Mouse (Mus musculus) forebrain, embryonic 11.5 days (tissue): Measurements from ENCODE around the gene Kcnv2. TPM values are rescaled to one million over a fixed set of nuclear protein-coding genes. Genes with fewer than 3 reads are reported as not detected.

ENCODE experiments used
- ATAC-seq: fragments of 200-750 bp; cut with Nextera tagmentation; replicated peaks from 2 replicates; pipeline ENCODE4 v1.8.0; 2017; ENCODE audit warnings: moderate TSS enrichment; ENCODE audit not compliant: low FRiP score
- DNase-seq: peaks from one replicate; pipeline ENCODE4 v3.0.0-alpha.2; 2017; ENCODE audit warnings: low spot score
- H3K27ac ChIP-seq: fragments of 300-500 bp; sonication (generic); 2 replicates; pipeline ENCODE4 v1.5.1; 2014; ENCODE audit warnings: low read depth, low read length
- H3K27me3 ChIP-seq: fragments of 300-500 bp; sonication (generic); 2 replicates; pipeline ENCODE4 v1.6.1; 2014; ENCODE audit warnings: mild to moderate bottlenecking, low read length, mixed read lengths; ENCODE audit not compliant: control insufficient read depth, insufficient read depth
- H3K36me3 ChIP-seq: fragments of 300-500 bp; sonication (generic); 2 replicates; pipeline ENCODE4 v1.6.1; 2014; ENCODE audit warnings: mild to moderate bottlenecking, low read length, moderate library complexity, mixed read lengths; ENCODE audit not compliant: control insufficient read depth, insufficient read depth
- H3K4me1 ChIP-seq: fragments of 300-500 bp; sonication (generic); replicated peaks from 2 replicates; pipeline ENCODE4 v1.6.1; 2014; ENCODE audit warnings: low read length, mixed read lengths; ENCODE audit not compliant: control insufficient read depth, insufficient read depth
- H3K4me2 ChIP-seq: fragments of 300-500 bp; sonication (generic); 2 replicates; pipeline ENCODE4 v1.6.1; 2014; ENCODE audit warnings: low read depth, mild to moderate bottlenecking, low read length, moderate library complexity, mixed read lengths; ENCODE audit not compliant: severe bottlenecking
- H3K4me3 ChIP-seq: fragments of 300-500 bp; sonication (generic); 2 replicates; pipeline ENCODE4 v1.5.1; 2014; ENCODE audit warnings: low read depth, low read length
- H3K9ac ChIP-seq: fragments of 300-500 bp; sonication (generic); 2 replicates; pipeline ENCODE4 v1.6.1; 2014; ENCODE audit warnings: low read length
- H3K9me3 ChIP-seq: fragments of 300-500 bp; sonication (generic); 2 replicates; pipeline ENCODE4 v1.6.1; 2016; ENCODE audit warnings: low read length, mixed read lengths; ENCODE audit not compliant: control insufficient read depth
- WGBS: fragments of 180-500 bp; shearing (Covaris S2); extraction: QIAGEN DNeasy Blood & Tissue Kit; methylation state at CpG from one replicate; pipeline ENCODE4 v1.1.7; 2014; 5-methylcytosine and 5-hydroxymethylcytosine counted together
- polyA plus RNA-seq: library from polyadenylated mRNA; unstranded; fragments of >200 nt; fragmentation: Nextera tagmentation; extraction: Ambion mirVana; gene quantifications from 2 replicates; pipeline ENCODE4 v1.2.1, GENCODE M21; 2014

The Kcnv2 gene
- polyA plus RNA-seq, 1 experiment from 2014 or later = not detected

- H3K9me3 ChIP-seq = no peaks in the 10 kb centered on the region
- no peak overlapping the region for H3K27ac ChIP-seq
- no peaks in the 10 kb centered on the region for H3K4me1 ChIP-seq
- H3K4me3 ChIP-seq = no peak overlapping the region
- H3K27me3 ChIP-seq = no peaks in the 10 kb centered on the region
- DNase-seq (no peak), ATAC-seq (no peak)
- no peaks in the 10 kb centered on the region for H3K36me3 ChIP-seq
- 86% methylated on average over 10 of the region's 10 CpGs for WGBS
- H3K4me2 ChIP-seq = no peak overlapping the region
- no peak overlapping the region for H3K9ac ChIP-seq
These were observed 5.8 kb upstream of the Kcnv2 start for GRCm38 (mm10) chr19:27316313-27317258.

GRCm38 (mm10) chr19:27317337-27317736 lies 5.1 kb upstream of the Kcnv2 start:
- WGBS = 61% methylated on average over 5 of the region's 5 CpGs
- Histone ChIP-seq H3K4me3 (no peak overlapping the region), H3K4me2 (no peak overlapping the region), H3K9me3 (no peaks in the 10 kb centered on the region), H3K9ac (no peak overlapping the region), H3K27ac (no peak overlapping the region), H3K4me1 (no peaks in the 10 kb centered on the region), H3K36me3 (no peaks in the 10 kb centered on the region), H3K27me3 (no peaks in the 10 kb centered on the region)
- DNase-seq (no peak), ATAC-seq (no peak)

GRCm38 (mm10) chr19:27322911-27323627 lies 681 bp downstream of the Kcnv2 start:
- H3K4me2 ChIP-seq = no peak overlapping the region
- 93% methylated on average over 42 of the region's 42 CpGs for WGBS
- no peak overlapping the region for H3K27ac ChIP-seq
- no peaks in the 10 kb centered on the region for H3K27me3 ChIP-seq
- ATAC-seq = no peak
- H3K4me1 ChIP-seq = no peaks in the 10 kb centered on the region
- H3K9me3 ChIP-seq = no peaks in the 10 kb centered on the region
- no peak overlapping the region for H3K9ac ChIP-seq
- H3K36me3 ChIP-seq = no peaks in the 10 kb centered on the region
- DNase-seq = no peak
- no peak overlapping the region for H3K4me3 ChIP-seq

DNA sequence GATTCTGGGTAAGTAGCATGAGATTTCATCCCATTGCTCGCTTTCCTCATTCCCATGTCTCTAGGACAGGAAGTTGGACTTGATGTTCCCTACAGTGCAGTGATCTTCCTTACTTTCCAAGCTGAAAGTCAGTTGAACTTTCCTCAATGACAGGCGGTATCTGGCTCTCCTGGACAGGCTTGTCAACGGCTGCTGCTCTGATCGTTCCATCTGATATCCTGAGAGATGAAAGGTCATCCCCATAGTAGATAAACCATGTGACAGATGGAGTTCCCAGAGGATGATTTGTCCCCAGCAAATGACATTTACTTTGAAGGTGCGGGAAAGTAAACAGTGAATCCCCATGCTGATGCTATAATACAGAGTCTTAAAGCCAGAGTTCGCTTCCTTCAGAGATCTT lies 3.2 kb downstream of the Kcnv2 start:
- ATAC-seq (no peak), DNase-seq (no peak)
- Histone ChIP-seq H3K4me3 (no peak overlapping the region), H3K27ac (no peak overlapping the region), H3K4me2 (no peak overlapping the region), H3K9me3 (no peaks in the 10 kb centered on the region), H3K36me3 (no peaks in the 10 kb centered on the region), H3K27me3 (no peaks in the 10 kb centered on the region), H3K4me1 (no peaks in the 10 kb centered on the region), H3K9ac (no peak overlapping the region)
- 83% methylated on average over 6 of the region's 6 CpGs for WGBS

DNA sequence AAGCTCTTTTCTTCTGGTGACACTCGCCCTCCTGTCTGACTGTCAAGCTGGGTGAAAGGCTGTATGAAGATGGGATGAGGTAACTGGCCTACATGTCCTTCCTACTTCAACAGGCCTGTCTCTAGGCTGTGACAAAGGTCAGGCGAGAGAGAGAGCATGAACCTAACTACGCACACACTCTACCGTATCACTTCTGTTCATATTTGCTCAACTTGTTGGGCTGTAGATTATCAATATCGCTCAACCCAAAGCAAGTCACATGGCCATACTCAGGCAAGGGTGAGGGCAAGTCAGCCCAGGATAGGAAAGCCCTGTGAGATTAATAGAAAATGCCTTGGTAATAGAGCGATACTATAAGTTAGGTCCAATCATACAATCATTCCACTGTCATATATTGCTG lies 5.2 kb downstream of the Kcnv2 start:
- WGBS = 93% methylated on average over 6 of the region's 6 CpGs
- Histone ChIP-seq H3K27me3 (no peaks in the 10 kb centered on the region), H3K4me2 (no peak overlapping the region), H3K9ac (no peak overlapping the region), H3K9me3 (no peaks in the 10 kb centered on the region), H3K27ac (no peak overlapping the region), H3K4me1 (no peaks in the 10 kb centered on the region), H3K36me3 (no peaks in the 10 kb centered on the region), H3K4me3 (no peak overlapping the region)
- DNase-seq (no peak), ATAC-seq (no peak)

- Histone ChIP-seq H3K4me1 (no peaks in the 10 kb centered on the region), H3K27ac (no peak overlapping the region), H3K36me3 (no peaks in the 10 kb centered on the region), H3K9ac (no peak overlapping the region), H3K27me3 (no peaks in the 10 kb centered on the region), H3K4me2 (no peak overlapping the region), H3K9me3 (no peaks in the 10 kb centered on the region), H3K4me3 (no peak overlapping the region)
- WGBS = 79% methylated on average over 3 of the region's 3 CpGs
- no peak for DNase-seq
- no peak for ATAC-seq
These were observed 5.8 kb downstream of the Kcnv2 start for GRCm38 (mm10) chr19:27328166-27328565.

DNA sequence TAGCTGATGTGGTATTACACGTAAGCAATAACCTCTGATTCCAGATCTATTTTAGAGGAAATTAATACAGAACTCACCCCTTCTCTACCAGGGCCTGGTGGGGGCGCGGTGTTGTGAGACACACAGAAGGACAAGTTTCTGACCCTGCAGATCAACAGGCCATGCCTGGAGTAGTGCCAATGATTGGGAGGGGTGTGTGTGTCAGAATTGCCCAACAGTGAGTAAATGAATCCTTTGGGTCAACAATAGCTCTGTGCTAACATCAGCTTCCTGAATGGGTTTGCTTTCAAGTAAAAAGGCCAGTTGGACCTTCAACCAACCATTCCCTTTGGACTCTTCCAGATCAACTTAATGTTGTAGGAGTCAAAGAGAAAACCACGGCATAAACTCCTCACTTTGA lies 6.3 kb downstream of the Kcnv2 start:
- DNase-seq = no peak
- Histone ChIP-seq H3K4me3 (no peak overlapping the region), H3K9ac (no peak overlapping the region), H3K4me2 (no peak overlapping the region), H3K9me3 (no peaks in the 10 kb centered on the region), H3K27me3 (no peaks in the 10 kb centered on the region), H3K4me1 (no peaks in the 10 kb centered on the region), H3K27ac (no peak overlapping the region), H3K36me3 (no peaks in the 10 kb centered on the region)
- ATAC-seq = no peak
- WGBS = 93% methylated on average over 4 of the region's 4 CpGs

- DNase-seq = no peak
- no peak for ATAC-seq
- Histone ChIP-seq H3K9ac (no peak overlapping the region), H3K4me3 (no peak overlapping the region), H3K4me1 (no peaks in the 10 kb centered on the region), H3K27me3 (no peaks in the 10 kb centered on the region), H3K36me3 (no peaks in the 10 kb centered on the region), H3K9me3 (no peaks in the 10 kb centered on the region), H3K4me2 (no peak overlapping the region), H3K27ac (no peak overlapping the region)
- 58% methylated on average over 6 of the region's 6 CpGs for WGBS
These were observed 9.9 kb downstream of the Kcnv2 start for GRCm38 (mm10) chr19:27332207-27332794.
